Mouse (Mus musculus) heart, embryonic 12.5 days (tissue): ENCODE measurements at regions not wholly inside any gene's neighbourhood (a gene's known extent, or its start where the extent isn't known, plus 50 kb on each side); places are given as distances from the start of the nearest gene placed in this dataset.

Experiments
- ATAC-seq: fragments of 200-750 bp; cut with Nextera tagmentation; 2 replicates; pipeline ENCODE4 v1.8.0; 2017; ENCODE audit warnings: moderate TSS enrichment, moderate library complexity; ENCODE audit not compliant: insufficient number of reproducible peaks, low FRiP score
- H3K27ac ChIP-seq: fragments of 300-500 bp; sonication (generic); 2 replicates; pipeline ENCODE4 v1.5.1; 2016; ENCODE audit warnings: mild to moderate bottlenecking, moderate library complexity; ENCODE audit not compliant: poor library complexity, severe bottlenecking
- H3K27me3 ChIP-seq: fragments of 300-500 bp; sonication (generic); replicated peaks from 2 replicates; pipeline ENCODE4 v1.6.1; 2016; ENCODE audit warnings: mild to moderate bottlenecking, moderate library complexity
- H3K36me3 ChIP-seq: fragments of 300-500 bp; sonication (generic); 2 replicates; pipeline ENCODE4 v1.6.1; 2016; ENCODE audit warnings: mild to moderate bottlenecking, moderate library complexity
- H3K4me1 ChIP-seq: fragments of 300-500 bp; sonication (generic); replicated peaks from 2 replicates; pipeline ENCODE4 v1.6.1; 2016; ENCODE audit warnings: mild to moderate bottlenecking
- H3K4me2 ChIP-seq: fragments of 300-500 bp; sonication (generic); 2 replicates; pipeline ENCODE4 v1.6.1; 2016; ENCODE audit warnings: mild to moderate bottlenecking, moderate library complexity
- H3K4me3 ChIP-seq: fragments of 300-500 bp; sonication (generic); 2 replicates; pipeline ENCODE4 v1.5.1; 2016; ENCODE audit warnings: mild to moderate bottlenecking
- H3K9ac ChIP-seq: fragments of 300-500 bp; sonication (generic); 2 replicates; pipeline ENCODE4 v1.6.1; 2016; ENCODE audit warnings: mild to moderate bottlenecking, moderate library complexity
- H3K9me3 ChIP-seq: fragments of 300-500 bp; sonication (generic); replicated peaks from 2 replicates; pipeline ENCODE4 v1.6.1; 2016; ENCODE audit warnings: mild to moderate bottlenecking, moderate library complexity
- WGBS: fragments of 180-500 bp; shearing (Covaris S2); methylation state at CpG from one replicate; pipeline ENCODE4 v1.1.7; 2016; 5-methylcytosine and 5-hydroxymethylcytosine counted together

DNA sequence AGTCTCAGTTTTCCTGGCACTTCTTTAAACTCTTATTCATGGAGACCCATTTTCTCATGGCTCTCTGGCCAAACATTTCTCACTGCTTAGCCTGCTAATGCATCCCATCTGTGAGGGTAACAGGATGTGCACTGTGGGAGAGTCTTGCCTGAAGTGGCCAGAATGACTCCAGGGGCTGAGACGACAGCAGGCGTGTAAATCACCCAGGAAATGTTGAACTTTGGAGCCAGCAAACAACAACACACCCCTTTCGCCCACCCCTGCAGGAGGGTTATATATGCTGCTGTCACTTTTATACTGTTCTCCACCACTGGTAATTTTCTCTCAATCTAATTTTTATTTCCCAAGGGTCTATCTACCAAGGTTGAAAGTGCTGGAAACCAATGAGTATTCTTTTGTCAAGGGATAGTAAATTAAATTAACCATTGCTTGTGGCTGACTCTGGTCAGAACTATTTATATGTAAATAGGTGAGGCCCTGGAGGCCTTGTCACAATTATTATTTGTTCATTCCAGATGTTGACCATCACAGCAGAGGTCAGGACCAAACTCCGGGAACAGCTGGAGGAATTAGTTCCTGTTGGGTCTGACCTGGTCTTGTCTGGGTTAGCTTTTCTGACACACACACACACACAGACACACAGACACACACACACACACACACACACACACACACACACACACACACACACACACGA is 378.2 kb downstream of the Nucb2 start:
- Histone ChIP-seq H3K4me1 (no peaks in the 10 kb centered on the region), H3K4me3 (no peak overlapping the region), H3K9ac (no peak overlapping the region), H3K36me3 (no peaks in the 10 kb centered on the region), H3K27ac (no peak overlapping the region), H3K27me3 (no peaks in the 10 kb centered on the region), H3K9me3 (no peaks in the 10 kb centered on the region), H3K4me2 (no peak overlapping the region)
- WGBS = 80% methylated on average over 5 of the region's 5 CpGs
- ATAC-seq = no peak

DNA sequence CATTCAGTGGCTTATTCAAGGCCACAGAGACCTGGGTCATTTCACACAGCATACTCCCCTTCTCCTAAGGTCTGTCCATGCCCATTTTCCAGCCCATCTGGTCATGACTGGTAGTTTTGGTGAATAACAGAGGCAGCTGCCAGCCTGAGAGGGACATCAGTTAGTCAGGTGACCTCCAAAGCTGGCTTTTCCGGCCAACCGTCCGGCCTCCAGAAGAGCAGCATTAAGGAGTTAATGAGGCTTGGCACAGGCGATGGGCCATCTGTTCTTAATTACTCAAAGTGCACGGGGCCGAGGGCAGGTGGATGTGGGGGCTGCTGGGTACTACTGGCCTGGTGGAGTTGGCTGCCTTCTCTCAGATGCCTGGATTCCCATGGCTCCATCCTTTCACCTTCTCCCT is 389.7 kb downstream of the Nucb2 start:
- no peak for ATAC-seq
- Histone ChIP-seq H3K36me3 (no peaks in the 10 kb centered on the region), H3K27ac (no peak overlapping the region), H3K9ac (no peak overlapping the region), H3K9me3 (no peaks in the 10 kb centered on the region), H3K4me2 (no peak overlapping the region), H3K4me3 (no peak overlapping the region), H3K4me1 (no peaks in the 10 kb centered on the region), H3K27me3 (no peaks in the 10 kb centered on the region)
- 76% methylated on average over 6 of the region's 6 CpGs for WGBS

DNA sequence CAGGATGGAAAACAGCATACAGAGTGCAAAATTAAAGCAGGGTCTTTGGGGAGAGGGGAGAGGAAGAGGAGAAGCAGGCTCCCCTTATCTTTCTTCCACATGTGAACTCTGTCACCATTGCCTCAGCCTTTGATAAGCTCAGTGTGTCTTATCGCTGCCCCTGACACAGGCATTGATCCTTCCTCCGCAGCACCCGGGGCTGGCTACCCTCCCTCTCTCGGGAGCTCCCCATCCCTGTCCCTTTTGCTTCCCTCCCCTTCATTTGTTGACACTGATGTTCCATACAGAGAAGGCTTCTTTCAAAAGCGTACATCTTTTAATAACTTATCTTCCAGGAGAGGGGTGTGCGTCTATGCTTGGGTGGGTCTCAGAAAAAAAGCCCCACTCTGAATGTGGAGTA is 411.6 kb downstream of the Nucb2 start:
- Histone ChIP-seq H3K27ac (no peak overlapping the region), H3K4me3 (no peak overlapping the region), H3K36me3 (no peaks in the 10 kb centered on the region), H3K4me2 (peak overlapping the region; percentile 5; the same call in 1 of the 2 replicates), H3K27me3 (no peaks in the 10 kb centered on the region), H3K9ac (no peak overlapping the region), H3K4me1 (peaks cover 7% of the 10 kb centered on the region; the same call in 1 of the 2 replicates), H3K9me3 (0 out of 2 replicates have a peak, but pooled peaks cover 2% of the 10 kb centered on the region)
- 14% methylated on average over 6 of the region's 6 CpGs for WGBS
- ATAC-seq = no peak

GRCm38 (mm10) chr7:116917921-116918670 is 413.9 kb downstream of the Nucb2 start:
- WGBS = 84% methylated on average over 6 of the region's 6 CpGs
- Histone ChIP-seq H3K4me2 (no peak overlapping the region), H3K9ac (no peak overlapping the region), H3K36me3 (no peaks in the 10 kb centered on the region), H3K27me3 (no peaks in the 10 kb centered on the region), H3K4me1 (peaks cover 7% of the 10 kb centered on the region; the same call in 1 of the 2 replicates), H3K9me3 (no peaks in the 10 kb centered on the region), H3K27ac (no peak overlapping the region), H3K4me3 (no peak overlapping the region)
- no peak for ATAC-seq

DNA sequence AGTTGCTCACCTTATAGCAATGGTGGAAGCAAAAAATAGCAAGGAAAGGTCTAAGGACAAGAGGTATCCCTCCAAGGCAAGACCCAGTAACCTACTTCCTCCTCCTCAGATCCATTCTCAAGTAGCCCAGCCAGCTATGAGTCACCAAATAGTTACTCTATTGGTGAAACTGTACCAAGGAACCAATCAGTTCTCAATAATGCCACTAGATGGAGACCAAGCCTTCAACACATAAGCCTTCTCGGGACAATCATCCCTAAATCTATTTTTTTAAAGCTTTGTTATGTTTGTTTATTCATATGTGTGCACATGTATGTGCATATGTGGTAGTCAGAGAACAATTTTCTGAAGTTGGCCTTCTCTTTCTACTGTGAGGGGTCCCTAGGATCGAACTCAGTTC is 434.3 kb upstream of the Xylt1 start:
- no peaks in the 10 kb centered on the region for H3K27me3 ChIP-seq
- ATAC-seq = no peak
- H3K4me2 ChIP-seq = no peak overlapping the region
- H3K9ac ChIP-seq = no peak overlapping the region
- no peaks in the 10 kb centered on the region for H3K9me3 ChIP-seq
- H3K4me1 ChIP-seq = no peaks in the 10 kb centered on the region
- H3K27ac ChIP-seq = no peak overlapping the region
- H3K4me3 ChIP-seq = no peak overlapping the region
- WGBS = 74% methylated on average over 2 of the region's 2 CpGs
- H3K36me3 ChIP-seq = no peaks in the 10 kb centered on the region

DNA sequence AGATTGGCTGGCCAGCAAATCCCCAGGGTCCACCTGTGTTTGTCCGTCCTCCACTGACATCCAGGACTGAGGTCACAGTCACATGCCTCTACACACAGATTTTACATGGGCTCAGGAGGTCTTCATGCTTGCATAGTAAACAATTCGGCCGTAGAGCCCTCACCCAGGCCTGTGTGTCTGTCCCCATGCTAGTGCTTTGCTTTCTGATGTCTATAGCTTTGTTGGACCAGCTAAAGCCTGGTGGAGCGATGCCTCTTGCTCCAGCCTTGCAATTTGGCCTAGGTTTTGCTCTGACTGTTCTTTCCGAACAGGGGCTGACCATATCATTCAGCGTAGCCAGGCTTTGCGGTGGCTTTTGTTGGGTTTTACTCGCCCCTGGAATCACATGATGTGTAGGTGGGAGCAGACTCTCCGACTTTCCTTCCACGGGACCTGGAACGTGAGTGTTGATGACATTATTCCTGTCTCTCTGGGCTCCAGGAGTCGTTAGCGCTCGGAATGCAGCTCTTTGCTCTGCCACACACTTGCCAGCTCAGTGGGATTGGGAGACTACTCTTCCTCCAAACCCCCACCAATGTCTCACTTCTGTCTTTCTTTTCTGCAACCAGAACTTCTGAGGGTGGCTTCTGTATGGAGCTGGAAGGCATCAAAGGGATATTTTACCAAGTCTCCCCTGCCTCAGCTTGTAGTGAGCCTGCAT is 421.4 kb upstream of the Xylt1 start:
- no peak overlapping the region for H3K27ac ChIP-seq
- no peaks in the 10 kb centered on the region for H3K4me1 ChIP-seq
- no peak overlapping the region for H3K9ac ChIP-seq
- 66% methylated on average over 14 of the region's 14 CpGs for WGBS
- H3K4me3 ChIP-seq = no peak overlapping the region
- no peak for ATAC-seq
- H3K9me3 ChIP-seq = no peaks in the 10 kb centered on the region
- H3K36me3 ChIP-seq = no peaks in the 10 kb centered on the region
- no peaks in the 10 kb centered on the region for H3K27me3 ChIP-seq
- no peak overlapping the region for H3K4me2 ChIP-seq

DNA sequence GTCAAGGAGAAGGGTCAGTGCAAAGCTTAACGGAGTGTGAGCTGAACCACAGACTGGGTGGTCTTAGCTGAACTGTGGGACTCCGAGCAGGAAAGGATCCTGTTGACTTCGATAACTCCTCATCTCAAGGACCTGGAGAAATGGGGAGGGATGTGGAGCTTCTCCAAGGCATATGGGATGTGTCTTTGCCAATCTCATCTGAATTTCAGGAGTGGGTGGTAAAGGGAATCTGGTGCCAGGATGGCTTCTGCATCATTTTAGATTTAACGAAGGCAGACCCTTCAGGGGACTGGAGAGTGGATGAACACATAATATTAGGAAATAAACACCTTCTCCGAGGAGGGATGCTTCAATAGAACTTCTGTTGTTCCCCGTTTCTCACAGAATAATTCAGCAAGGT is 416.9 kb upstream of the Xylt1 start:
- no peak for ATAC-seq
- H3K4me3 ChIP-seq = no peak overlapping the region
- no peak overlapping the region for H3K27ac ChIP-seq
- no peaks in the 10 kb centered on the region for H3K4me1 ChIP-seq
- H3K36me3 ChIP-seq = no peaks in the 10 kb centered on the region
- H3K9ac ChIP-seq = no peak overlapping the region
- H3K9me3 ChIP-seq = no peaks in the 10 kb centered on the region
- 64% methylated on average over 6 of the region's 6 CpGs for WGBS
- no peaks in the 10 kb centered on the region for H3K27me3 ChIP-seq
- no peak overlapping the region for H3K4me2 ChIP-seq

GRCm38 (mm10) chr7:116991351-116991750 is 389.4 kb upstream of the Xylt1 start:
- WGBS = 42% methylated on average over 2 of the region's 2 CpGs
- Histone ChIP-seq H3K4me2 (no peak overlapping the region), H3K27ac (no peak overlapping the region), H3K4me3 (no peak overlapping the region), H3K27me3 (no peaks in the 10 kb centered on the region), H3K36me3 (no peaks in the 10 kb centered on the region), H3K9ac (no peak overlapping the region), H3K4me1 (no peaks in the 10 kb centered on the region), H3K9me3 (no peaks in the 10 kb centered on the region)
- ATAC-seq = no peak

DNA sequence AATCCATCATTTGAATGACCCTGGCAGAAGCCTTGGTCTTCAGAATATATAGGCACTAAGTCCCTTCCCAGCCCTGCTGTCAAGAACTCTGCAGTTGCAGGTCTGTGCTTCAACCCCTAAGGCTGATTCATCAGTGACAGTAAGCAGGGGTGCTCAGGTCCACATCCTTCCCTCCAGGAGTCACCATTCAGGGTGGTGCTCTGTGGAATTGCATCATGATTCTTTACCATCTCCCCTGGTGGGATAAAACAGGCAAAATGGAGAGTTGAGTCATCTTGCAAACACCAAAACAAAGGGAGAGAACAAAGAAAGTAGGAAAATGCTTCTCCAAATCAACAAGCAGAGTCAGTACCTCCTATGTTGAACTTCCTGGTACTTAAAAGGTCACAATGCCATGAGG is 388.6 kb upstream of the Xylt1 start:
- Histone ChIP-seq H3K27ac (no peak overlapping the region), H3K27me3 (no peaks in the 10 kb centered on the region), H3K4me2 (no peak overlapping the region), H3K36me3 (no peaks in the 10 kb centered on the region), H3K4me3 (no peak overlapping the region), H3K9ac (no peak overlapping the region), H3K9me3 (no peaks in the 10 kb centered on the region), H3K4me1 (no peaks in the 10 kb centered on the region)
- ATAC-seq = no peak

GRCm38 (mm10) chr7:116995770-116996169 is 385.0 kb upstream of the Xylt1 start:
- WGBS = 78% methylated on average over 3 of the region's 3 CpGs
- H3K27me3 ChIP-seq = no peaks in the 10 kb centered on the region
- no peak for ATAC-seq
- no peak overlapping the region for H3K4me2 ChIP-seq
- H3K27ac ChIP-seq = no peak overlapping the region
- no peak overlapping the region for H3K4me3 ChIP-seq
- no peaks in the 10 kb centered on the region for H3K36me3 ChIP-seq
- no peaks in the 10 kb centered on the region for H3K4me1 ChIP-seq
- H3K9me3 ChIP-seq = no peaks in the 10 kb centered on the region
- H3K9ac ChIP-seq = no peak overlapping the region

DNA sequence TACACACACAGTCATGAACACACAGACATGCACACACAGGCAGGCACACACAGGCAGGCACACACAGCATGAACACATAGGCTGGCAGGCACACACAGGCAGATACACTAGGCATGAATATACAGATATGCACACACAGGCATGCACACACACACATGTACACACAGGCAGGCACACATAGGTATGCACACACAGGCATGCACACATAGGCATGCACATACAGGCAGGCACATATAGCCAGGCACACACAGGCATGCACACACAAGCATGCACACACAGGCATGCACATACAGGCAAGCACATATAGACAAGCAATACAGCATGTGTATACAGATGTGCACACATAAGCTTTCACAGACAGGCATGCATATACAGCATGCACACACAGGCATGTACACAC is 377.6 kb upstream of the Xylt1 start:
- Histone ChIP-seq H3K4me3 (no peak overlapping the region), H3K27ac (no peak overlapping the region), H3K4me2 (no peak overlapping the region), H3K4me1 (no peaks in the 10 kb centered on the region), H3K27me3 (no peaks in the 10 kb centered on the region), H3K9ac (no peak overlapping the region), H3K36me3 (no peaks in the 10 kb centered on the region), H3K9me3 (0 out of 2 replicates have a peak, but pooled peaks cover 5% of the 10 kb centered on the region)
- no peak for ATAC-seq
